Mouse (Mus musculus) ES-E14 (cell line): Measurements from ENCODE around the gene Vav3. TPM values are rescaled to one million over a fixed set of nuclear protein-coding genes. Genes with fewer than 3 reads are reported as not detected.

Experiments
- DNase-seq: peaks from one replicate; pipeline ENCODE4 v3.0.0-alpha.2; 2013; ENCODE audit warnings: low read depth, low spot score
- H3K27ac ChIP-seq: 2 replicates; pipeline ENCODE4 v1.5.1; 2012; ENCODE audit warnings: low read depth, mild to moderate bottlenecking, low read length, moderate library complexity, mixed read lengths; ENCODE audit not compliant: poor library complexity, insufficient read depth, severe bottlenecking
- H3K36me3 ChIP-seq: 2 replicates; pipeline ENCODE4 v1.6.1; 2012; ENCODE audit warnings: mild to moderate bottlenecking, low read length, moderate library complexity, mixed read lengths; ENCODE audit not compliant: control insufficient read depth, poor library complexity, insufficient read depth, severe bottlenecking
- H3K4me1 ChIP-seq, 2 experiments: fragments of 150-350 bp in 1 of 2; sonication (generic) in 1 of 2; 2 replicates each; pipeline ENCODE4 v1.6.1; 2012; ENCODE audit warnings: low read length in 2 of 2, mild to moderate bottlenecking in 1 of 2, mixed read lengths in 1 of 2; ENCODE audit not compliant: control insufficient read depth in 2 of 2, insufficient read depth in 2 of 2, poor library complexity in 1 of 2
- H3K4me3 ChIP-seq, 2 experiments: fragments of 150-350 bp in 1 of 2; sonication (generic) in 1 of 2; 2 replicates each; pipeline ENCODE4 v1.5.1; 2012; ENCODE audit warnings: low read length in 2 of 2, low read depth in 1 of 2, mild to moderate bottlenecking in 1 of 2, mixed read lengths in 1 of 2; ENCODE audit not compliant: insufficient read depth in 1 of 2, poor library complexity in 1 of 2, severe bottlenecking in 1 of 2
- H3K9ac ChIP-seq: 2 replicates; pipeline ENCODE4 v1.6.1; 2012; ENCODE audit warnings: low read depth, mild to moderate bottlenecking, low read length, mixed read lengths; ENCODE audit not compliant: poor library complexity, insufficient read depth, severe bottlenecking
- H3K9me3 ChIP-seq: fragments of 150-350 bp; sonication (generic); 2 replicates; pipeline ENCODE4 v1.6.1; 2012; ENCODE audit warnings: low read depth, mild to moderate bottlenecking, low read length; ENCODE audit not compliant: control insufficient read depth, insufficient read depth
- CHD2 ChIP-seq: IDR thresholded peaks from 2 replicates; pipeline ENCODE4 v1.6.1; 2014; ENCODE audit warnings: mild to moderate bottlenecking, low read depth, low read length, inconsistent platforms
- HCFC1 ChIP-seq: IDR thresholded peaks from 2 replicates; pipeline ENCODE4 v1.6.1; 2012; ENCODE audit warnings: low read length, inconsistent platforms, borderline replicate concordance; ENCODE audit not compliant: insufficient read depth
- MAFK ChIP-seq: IDR thresholded peaks from 2 replicates; pipeline ENCODE4 v1.6.1; 2014; ENCODE audit warnings: mild to moderate bottlenecking, low read depth, low read length, inconsistent platforms; ENCODE audit not compliant: insufficient read depth
- ZC3H11A ChIP-seq: IDR thresholded peaks from 2 replicates; pipeline ENCODE4 v1.6.1; 2012; ENCODE audit warnings: low read depth, mild to moderate bottlenecking, inconsistent platforms, low read length, borderline replicate concordance
- ZNF384 ChIP-seq: IDR thresholded peaks from 2 replicates; pipeline ENCODE4 v1.6.1; 2012; ENCODE audit warnings: low read depth, low read length, inconsistent platforms
- in situ Hi-C, 2 experiments: fragments of 600-800 bp; cut with MboI; formaldehyde crosslinking; loops; one replicate each; pipeline ENCODE4 v1.15.1; 2025; ENCODE audit warnings: low sequenced_read_pairs in 2 of 2, inconsistent platforms in 1 of 2; ENCODE audit not compliant: unreplicated experiment in 2 of 2
- total RNA-seq: library from RNA; depleted of rRNA; stranded (reverse); fragments of 300-350 nt; gene quantifications from 2 replicates; pipeline ENCODE4 v1.2.3, GENCODE M21; 2012

Vav3 gene
- total RNA-seq, 1 experiment, result 1.6 TPM

DNA sequence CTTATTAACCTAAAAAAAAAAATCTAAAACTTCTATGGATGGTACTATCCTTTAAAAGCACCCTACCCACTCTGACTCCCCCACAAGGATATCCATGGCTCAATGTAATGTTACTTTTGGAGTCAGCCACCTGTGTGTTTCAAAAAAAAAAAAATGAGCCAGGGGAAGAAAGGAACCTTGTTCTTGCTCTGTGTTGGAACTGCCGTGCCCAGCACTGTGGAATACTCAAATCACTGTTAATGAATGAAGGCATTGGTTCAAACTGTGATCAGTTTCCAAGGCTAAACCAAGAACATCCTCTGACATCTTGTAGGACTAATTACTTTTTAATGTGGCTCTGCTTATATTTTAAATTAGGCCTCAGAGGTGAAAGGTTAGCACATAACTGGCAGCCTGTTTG, 282.4 kb downstream of the Vav3 start:
- H3K36me3 ChIP-seq, result no peaks in the 10 kb centered on the region
- TF ChIP-seq CHD2, result no peak
- TF ChIP-seq MAFK, result no peak
- TF ChIP-seq ZC3H11A, result no peak
- no peak for TF ChIP-seq ZNF384
- no peak for TF ChIP-seq HCFC1
- no peaks in the 10 kb centered on the region for H3K9me3 ChIP-seq
- no peak overlapping the region for H3K27ac ChIP-seq
- no peaks in the 10 kb centered on the region for H3K4me1 ChIP-seq
- in situ Hi-C loops, result no loop called here
- H3K9ac ChIP-seq, result no peak overlapping the region
- no peak overlapping the region for H3K4me3 ChIP-seq
- DNase-seq, result no peak

DNA sequence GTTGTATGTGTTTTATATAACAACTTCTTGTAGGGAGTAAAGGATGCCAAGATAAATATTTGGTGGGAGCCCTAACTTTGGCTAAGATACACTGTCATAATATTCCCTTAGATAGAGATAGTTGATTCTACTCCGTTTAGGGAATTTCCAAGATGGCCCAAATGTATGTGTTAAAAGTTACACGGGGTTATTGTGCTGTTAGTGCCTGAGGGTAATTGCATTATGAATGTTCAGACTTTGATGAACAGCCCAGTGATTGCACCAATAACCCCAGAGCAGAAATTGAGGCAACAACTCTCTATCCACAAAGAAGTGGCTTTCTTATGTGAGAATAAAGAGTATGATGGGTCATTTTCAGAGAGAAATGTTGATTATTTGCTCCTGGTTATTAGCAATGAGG, 283.3 kb downstream of the Vav3 start:
- Histone ChIP-seq H3K9ac (no peak overlapping the region), H3K4me3 (no peak overlapping the region), H3K27ac (no peak overlapping the region), H3K36me3 (no peaks in the 10 kb centered on the region), H3K9me3 (no peaks in the 10 kb centered on the region), H3K4me1 (no peaks in the 10 kb centered on the region)
- in situ Hi-C loops, result no loop called here
- no peak for TF ChIP-seq ZNF384
- TF ChIP-seq ZC3H11A, result no peak
- DNase-seq, result no peak

DNA sequence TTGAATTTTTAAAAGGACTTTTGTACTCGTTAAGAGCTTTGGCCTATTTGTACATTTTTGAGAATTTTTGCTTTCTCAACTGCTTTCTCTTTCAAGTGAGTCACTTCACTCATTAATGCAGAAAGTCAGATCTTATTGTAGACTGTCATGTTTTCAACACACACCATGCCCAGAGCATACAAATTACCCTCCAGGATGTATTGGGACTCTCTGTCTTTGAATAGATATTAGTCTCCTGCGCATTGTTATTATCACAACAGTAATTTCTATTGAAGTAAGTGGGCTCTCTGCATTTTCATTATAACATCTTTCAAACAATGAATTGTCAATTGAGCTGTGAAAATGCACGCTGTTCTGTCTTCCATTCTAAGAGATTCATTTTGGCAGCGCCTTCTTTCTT, 295.6 kb downstream of the Vav3 start:
- Histone ChIP-seq H3K9me3 (no peaks in the 10 kb centered on the region), H3K4me3 (no peak overlapping the region), H3K4me1 (no peaks in the 10 kb centered on the region), H3K9ac (no peak overlapping the region), H3K27ac (no peak overlapping the region), H3K36me3 (no peaks in the 10 kb centered on the region)
- TF ChIP-seq ZC3H11A (no peak), HCFC1 (no peak), MAFK (no peak), ZNF384 (no peak), CHD2 (no peak)
- in situ Hi-C loops, result no loop called here
- no peak for DNase-seq

DNA sequence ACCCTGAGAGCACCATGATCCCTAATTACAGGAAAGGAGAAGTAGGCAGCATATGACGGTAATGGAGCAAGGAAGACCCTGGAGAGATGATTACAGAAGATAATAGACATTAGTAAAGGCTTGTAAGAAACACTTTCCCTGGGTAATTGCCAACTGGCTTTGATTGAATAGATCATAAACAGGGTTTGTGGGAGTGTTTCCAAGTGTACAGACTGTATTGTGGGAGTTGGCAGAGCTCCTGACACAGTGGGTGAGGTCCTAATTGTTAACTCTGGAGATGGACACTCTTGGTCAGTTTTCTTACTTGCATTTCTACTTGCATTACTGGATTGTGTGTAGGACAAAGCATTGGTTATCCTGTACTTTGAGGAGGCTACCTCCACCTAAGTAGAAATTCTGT, 298.9 kb downstream of the Vav3 start:
- Histone ChIP-seq H3K9me3 (no peaks in the 10 kb centered on the region), H3K36me3 (no peaks in the 10 kb centered on the region), H3K27ac (no peak overlapping the region), H3K4me3 (no peak overlapping the region), H3K4me1 (no peaks in the 10 kb centered on the region), H3K9ac (no peak overlapping the region)
- DNase-seq, result no peak
- in situ Hi-C loops, result no loop called here
- TF ChIP-seq MAFK (no peak), CHD2 (no peak), HCFC1 (no peak), ZNF384 (no peak), ZC3H11A (no peak)

DNA sequence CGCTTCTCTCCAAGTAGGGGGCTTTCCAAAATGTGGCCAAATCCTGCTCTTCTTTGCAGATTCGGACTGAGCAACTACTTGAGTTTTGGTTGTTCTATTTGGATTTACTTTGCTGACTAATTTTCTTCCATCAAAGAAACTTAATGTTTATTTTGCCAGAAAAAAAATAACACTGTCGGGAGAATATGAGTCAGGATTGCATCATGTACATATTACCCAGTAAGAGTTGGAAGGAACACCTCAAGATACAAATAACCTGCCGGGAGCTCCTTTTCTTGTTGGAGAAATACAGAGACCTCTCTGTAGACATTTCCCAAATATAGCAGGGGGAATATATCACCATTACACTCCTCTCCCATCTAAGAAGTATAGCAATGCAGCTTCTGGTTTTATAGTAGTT, 300.3 kb downstream of the Vav3 start:
- TF ChIP-seq ZNF384 (no peak), ZC3H11A (no peak), CHD2 (no peak), HCFC1 (no peak), MAFK (no peak)
- H3K27ac ChIP-seq, result no peak overlapping the region
- in situ Hi-C loops, result no loop called here
- H3K9ac ChIP-seq, result no peak overlapping the region
- no peak overlapping the region for H3K4me3 ChIP-seq
- no peaks in the 10 kb centered on the region for H3K4me1 ChIP-seq
- no peaks in the 10 kb centered on the region for H3K36me3 ChIP-seq
- DNase-seq, result no peak
- no peaks in the 10 kb centered on the region for H3K9me3 ChIP-seq
